In the genomic region with DNA sequence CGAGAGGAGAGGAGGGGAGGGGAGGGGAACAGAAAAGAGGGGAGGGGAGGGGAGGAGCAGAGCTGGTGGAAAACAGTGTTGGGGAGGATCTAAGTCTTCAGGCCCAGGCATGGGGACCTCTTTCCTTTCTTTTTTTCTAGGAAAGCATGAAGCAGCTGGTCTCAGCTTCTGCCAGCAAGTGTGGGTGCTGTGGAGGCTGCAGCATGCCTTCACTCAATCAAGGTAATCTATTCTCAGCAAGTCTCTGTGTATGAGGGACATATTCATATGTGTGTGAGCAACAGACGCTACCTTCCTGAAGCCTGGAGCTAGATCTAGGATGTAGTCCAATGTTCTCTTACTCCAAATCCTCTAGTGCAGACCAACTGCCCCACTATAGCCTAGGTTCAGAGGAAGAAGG, we compare ENCODE assay signal across 23 mouse cellular contexts. TPM values are rescaled to one million over a fixed set of nuclear protein-coding genes. Genes with fewer than 3 reads are reported as not detected.
DNase-seq lines count a peak whose midpoint lies in the region; ATAC-seq lines count a peak whose summit lies in the region.
"Had no signal": no experiment of that assay in that cellular context is flagged by ENCODE, and none has a peak within 500 bp of the region (broad histone marks: within the 10 kb centered on the region; RNA-seq: fewer than 3 reads in every experiment).

No protein-coding gene starts in this region.

- 75% methylated on average over 2 of the region's 2 CpGs for WGBS in midbrain, embryonic 11.5 days

- no peaks in the 10 kb centered on the region for H3K27me3 ChIP-seq in midbrain, embryonic 11.5 days (ENCODE audit: control insufficient read depth, insufficient read depth, low read length)
- H3K27me3 ChIP-seq: embryonic facial prominence, embryonic 15.5 days; heart, embryonic 13.5 days; hindbrain, embryonic 15.5 days; kidney, embryonic 15.5 days; limb, embryonic 12.5 days; liver, embryonic 12.5 days; lung, embryonic 15.5 days; stomach, embryonic 15.5 days had no signal

- no peaks in the 10 kb centered on the region for H3K9me3 ChIP-seq in midbrain, embryonic 11.5 days (ENCODE audit: control insufficient read depth, low read length)
- H3K9me3 ChIP-seq: embryonic facial prominence, embryonic 15.5 days; hindbrain, embryonic 15.5 days; kidney, embryonic 15.5 days; liver, embryonic 12.5 days; lung, embryonic 15.5 days; stomach, embryonic 15.5 days had no signal

- no peaks in the 10 kb centered on the region for H3K36me3 ChIP-seq in midbrain, embryonic 11.5 days (ENCODE audit: control insufficient read depth, insufficient read depth, low read length)
- H3K36me3 ChIP-seq: embryonic facial prominence, embryonic 15.5 days; heart, embryonic 13.5 days; hindbrain, embryonic 15.5 days; kidney, embryonic 15.5 days; limb, embryonic 12.5 days; lung, embryonic 15.5 days; stomach, embryonic 15.5 days had no signal

- H3K4me1 ChIP-seq in midbrain, embryonic 11.5 days (ENCODE audit: control insufficient read depth, insufficient read depth, low read length), result peaks cover 14% of the 10 kb centered on the region
- H3K4me1 ChIP-seq: embryonic facial prominence, embryonic 15.5 days; liver, embryonic 12.5 days; lung, embryonic 15.5 days; stomach, embryonic 15.5 days had no signal

- H3K4me2 ChIP-seq in midbrain, embryonic 11.5 days, result no peak overlapping the region
- H3K4me2 ChIP-seq: embryonic facial prominence, embryonic 15.5 days; heart, embryonic 13.5 days; hindbrain, embryonic 15.5 days; kidney, embryonic 15.5 days; limb, embryonic 12.5 days; liver, embryonic 12.5 days; lung, embryonic 15.5 days; stomach, embryonic 15.5 days had no signal

- no peak overlapping the region for H3K4me3 ChIP-seq in midbrain, embryonic 11.5 days (ENCODE audit: low read depth, low read length)
- H3K4me3 ChIP-seq: embryonic facial prominence, embryonic 15.5 days; heart, embryonic 13.5 days; hindbrain, embryonic 15.5 days; kidney, embryonic 15.5 days; limb, embryonic 12.5 days; liver, embryonic 12.5 days; lung, embryonic 15.5 days; midbrain, embryonic 10.5 days; stomach, embryonic 15.5 days had no signal

- no peak overlapping the region for H3K27ac ChIP-seq in midbrain, embryonic 11.5 days (ENCODE audit: low read depth, low read length)
- H3K27ac ChIP-seq: embryonic facial prominence, embryonic 15.5 days; heart, embryonic 13.5 days; hindbrain, embryonic 15.5 days; kidney, embryonic 15.5 days; limb, embryonic 12.5 days; liver, embryonic 12.5 days; lung, embryonic 15.5 days; macrophage; midbrain, embryonic 10.5 days; stomach, embryonic 15.5 days had no signal

- ATAC-seq in midbrain, embryonic 11.5 days (ENCODE audit: low FRiP score), result no peak
- ATAC-seq: forebrain, embryonic 16.5 days; intestine, embryonic 16.5 days; liver, embryonic 12.5 days had no signal

- peak; percentile 43 to 54 for DNase-seq in layer of hippocampus, adult 8-10 months (ENCODE audit: low spot score in 2 of 2)
- DNase-seq in layer of hippocampus, postnatal 10 days (ENCODE audit: low spot score in 2 of 2), result no peak
- peak; percentile 63 to 78 for DNase-seq in frontal cortex, postnatal 36 days (ENCODE audit: low spot score in 2 of 2)
- peak; percentile 55 to 74 for DNase-seq in left cerebral cortex, adult 9 months (ENCODE audit: low spot score in 2 of 2)
- DNase-seq in telencephalon, adult 2 months (ENCODE audit: low read depth, low spot score), result peak; percentile 81
- DNase-seq in midbrain, embryonic 11.5 days (ENCODE audit: low spot score, missing footprints), result no peak
- DNase-seq in gastrocnemius, postnatal 4 days (ENCODE audit: low spot score in 2 of 2), result no peak
- DNase-seq: cerebellum, adult 2 months; heart, adult 11 months; heart, postnatal 36 days; kidney, postnatal 4 days had no signal

- H3K9ac ChIP-seq in midbrain, embryonic 11.5 days (ENCODE audit: low read length), result no peak overlapping the region
- H3K9ac ChIP-seq: embryonic facial prominence, embryonic 15.5 days; heart, embryonic 13.5 days; hindbrain, embryonic 15.5 days; kidney, embryonic 15.5 days; limb, embryonic 12.5 days; liver, embryonic 12.5 days; lung, embryonic 15.5 days; stomach, embryonic 15.5 days had no signal

RNA-seq across cellular contexts. Expression of a gene that starts 42.1 kb away (rescaled TPM):
- 10 to 100 TPM; 45.7 to 63.2 (median 54.1) TPM for total RNA-seq in layer of hippocampus, adult 8-10 months (2022)
- total RNA-seq in layer of hippocampus, postnatal 10 days (2021), result 10 to 100 TPM; 41.6 to 47.7 TPM
- polyA plus RNA-seq in midbrain, embryonic 11.5 days (2014; fragmentation: Nextera tagmentation; extraction: Ambion mirVana), result 40.4 and 43.0 TPM in 2 replicates
- 1 to 10 TPM; 8.4 to 8.7 TPM for total RNA-seq in gastrocnemius, postnatal 4 days (2021)

RNA-seq across cellular contexts. Expression of a gene that starts 43.4 kb away (rescaled TPM):
- 10 to 100 TPM; 56.4 to 64.8 (median 59.1) TPM for total RNA-seq in layer of hippocampus, adult 8-10 months (2022)
- total RNA-seq in layer of hippocampus, postnatal 10 days (2021), result 10 to 100 TPM; 45.6 to 47.0 TPM
- polyA plus RNA-seq in midbrain, embryonic 11.5 days (2014; fragmentation: Nextera tagmentation; extraction: Ambion mirVana), result 35.9 and 37.8 TPM in 2 replicates
- total RNA-seq in gastrocnemius, postnatal 4 days (2021), result 10 to 100 TPM; 21.9 to 23.7 TPM

Comparison
In these comparisons a context has a peak if more than half of its experiments do, and no peak if none do; other contexts are left out.
1. DNase-seq: peak in layer of hippocampus, adult 8-10 months (2 of 2), frontal cortex, postnatal 36 days (2 of 2), left cerebral cortex, adult 9 months (2 of 2) and telencephalon, adult 2 months (single experiment); none in layer of hippocampus, postnatal 10 days (0 of 2), midbrain, embryonic 11.5 days (single experiment) and gastrocnemius, postnatal 4 days (0 of 2).
2. RNA of a gene that starts 42.1 kb away (total RNA-seq): 45.7 to 63.2 TPM in layer of hippocampus, adult 8-10 months and 41.6 to 47.7 TPM in layer of hippocampus, postnatal 10 days; 8.4 to 8.7 TPM in gastrocnemius, postnatal 4 days; every median in the first group is over 4 times any median in the second.